Mouse (Mus musculus): Measurements from ENCODE around the gene Esp3. TPM values are rescaled to one million over a fixed set of nuclear protein-coding genes. Genes with fewer than 3 reads are reported as not detected.
"Not testable (repeated sequence)": the region's sequence is repeated elsewhere in the genome, so short reads cannot be mapped to it uniquely, and the experiment has no call there.

The Esp3 gene
- total RNA-seq (2021), result not detected
- long read RNA-seq, experiment 1, result 0 reads
- long read RNA-seq, experiment 2, result 0 reads

DNA sequence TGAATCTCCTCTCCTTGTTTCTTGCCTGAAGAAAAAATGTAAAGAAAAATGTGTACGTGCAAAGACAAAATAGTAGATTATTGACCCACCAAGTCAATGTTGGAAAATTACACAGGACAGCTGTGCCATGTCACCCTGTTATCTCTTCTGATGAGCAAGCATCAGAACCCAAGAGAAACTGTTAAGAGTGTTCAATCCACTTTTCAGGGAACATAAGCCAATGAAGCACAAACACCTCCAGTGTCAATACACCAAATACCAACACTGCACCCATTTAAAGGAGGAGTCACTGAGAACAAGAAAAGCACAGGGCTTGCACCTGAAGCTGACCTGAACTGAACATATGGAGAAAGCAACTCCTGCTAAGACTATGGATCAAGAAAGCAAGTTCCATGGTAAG lies at the start of gene Esp3:
Gene Esp3, plus strand, starts transcription at position 301 of the 400 bp plus-strand sequence.
- DNase-seq (ENCODE audit: low spot score in 2 of 2), result not testable (repeated sequence)

GRCm38 (mm10) chr17:40583906-40584305 lies 48.0 kb upstream of the Esp3 start:
- not testable (repeated sequence) for DNase-seq (ENCODE audit: low spot score in 2 of 2)

- DNase-seq (ENCODE audit: low spot score in 2 of 2), result no peak
Measured at GRCm38 (mm10) chr17:40591297-40591696, 40.6 kb upstream of the Esp3 start.

DNA sequence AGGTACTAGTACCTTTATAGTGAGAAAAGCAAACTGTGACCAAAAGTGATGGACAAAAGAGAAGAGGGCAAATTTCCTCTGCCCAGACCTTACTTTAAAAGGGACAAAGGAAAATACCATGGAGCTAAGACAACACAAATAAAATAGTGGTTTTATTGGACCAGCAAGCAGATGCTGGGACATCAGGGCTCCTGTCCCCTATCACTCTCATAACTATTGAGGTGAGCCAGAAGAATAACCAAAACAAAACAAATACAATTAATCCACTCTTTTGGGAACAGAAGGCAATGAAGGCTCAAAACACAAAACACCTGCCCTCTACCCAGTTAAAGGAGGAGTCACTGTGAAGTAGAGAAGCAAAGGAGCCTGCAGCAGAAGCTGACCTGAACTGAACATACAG lies 33.6 kb upstream of the Esp3 start, which contains the start of gene Esp4:
Gene Esp4, plus strand, starts transcription at position 301 of the 400 bp plus-strand sequence.
- DNase-seq (ENCODE audit: low spot score in 2 of 2), result no peak

GRCm38 (mm10) chr17:40662118-40662679 lies 30.3 kb downstream of the Esp3 start:
- DNase-seq (ENCODE audit: low spot score in 2 of 2), result not testable (repeated sequence)

DNA sequence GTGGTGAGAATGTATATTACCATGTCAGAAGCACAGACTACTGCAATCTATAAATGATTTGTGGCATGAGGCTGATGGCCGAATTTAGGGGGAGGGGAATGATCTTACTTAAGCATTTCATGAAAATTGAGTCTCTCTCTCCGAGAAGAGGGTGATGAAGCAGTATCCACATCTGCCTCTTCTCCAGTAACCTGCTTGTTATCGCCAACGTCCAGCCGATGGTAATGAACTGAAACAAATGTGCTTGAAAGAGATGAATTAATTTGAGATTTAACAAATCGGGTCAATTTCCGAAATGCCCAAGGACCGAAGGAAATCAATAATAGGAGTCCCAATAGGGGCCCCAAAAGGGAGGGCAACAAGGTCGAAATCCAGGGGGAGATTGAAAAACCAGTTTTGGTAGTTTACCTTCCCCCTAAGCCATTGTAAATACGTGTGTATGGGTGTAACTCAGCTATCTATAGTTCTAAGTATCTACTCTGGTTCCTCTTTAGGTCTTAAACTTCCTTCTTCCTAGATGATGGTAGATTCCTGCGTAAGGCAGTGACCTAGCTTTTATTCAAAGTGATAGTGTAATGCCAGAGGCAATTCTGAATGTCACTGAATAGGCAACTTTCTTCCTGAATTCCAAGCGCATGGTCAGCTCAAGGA lies 31.4 kb downstream of the Esp3 start:
- not testable (repeated sequence) for DNase-seq (ENCODE audit: low spot score in 2 of 2)

Other genes with a start within 250 kb of the Esp3 start
- not detected for gene Esp8, start 112.1 kb upstream of the Esp3 start, total RNA-seq (2021)
- not detected for gene Esp6, start 70.6 kb upstream of the Esp3 start, total RNA-seq (2021)
- gene Esp4, start 33.5 kb upstream of the Esp3 start, total RNA-seq (2021), result not detected
- gene Esp1, start 95.0 kb downstream of the Esp3 start, total RNA-seq (2021), result not detected
- gene Crisp2, start 174.9 kb downstream of the Esp3 start, total RNA-seq (2021), result not detected
- under 1 TPM in 1 of 2 experiments, not detected in 1; 0.65 TPM for gene Rhag, start 179.1 kb downstream of the Esp3 start, total RNA-seq (2021)
- gene 9130008F23Rik, start 248.5 kb downstream of the Esp3 start, total RNA-seq (2021), result under 1 TPM; 0.16 to 0.49 TPM

All from gastrocnemius, postnatal 4 days (tissue).